Mouse (Mus musculus) lung, embryonic 14.5 days (tissue): ENCODE data around the gene Krt76. TPM values are rescaled to one million over a fixed set of nuclear protein-coding genes. Genes with fewer than 3 reads are reported as not detected.
A peak's percentile ranks its signal among the peaks of the same experiment; 100 is the strongest.

Experiments used
- ATAC-seq: fragments of 200-750 bp; cut with Nextera tagmentation; 2 replicates; pipeline ENCODE4 v1.8.0; 2017; ENCODE audit warnings: mild to moderate bottlenecking, moderate TSS enrichment, moderate library complexity; ENCODE audit not compliant: insufficient read depth
- DNase-seq: peaks from one replicate; pipeline ENCODE4 v3.0.0-alpha.2; 2015
- H3K27ac ChIP-seq: fragments of 300-500 bp; sonication (generic); 2 replicates; pipeline ENCODE4 v1.5.1; 2014; ENCODE audit warnings: low read depth, mild to moderate bottlenecking, moderate library complexity
- H3K27me3 ChIP-seq: fragments of 300-500 bp; sonication (generic); 2 replicates; pipeline ENCODE4 v1.6.1; 2014; ENCODE audit warnings: low read length, control low read depth; ENCODE audit not compliant: insufficient read depth
- H3K36me3 ChIP-seq: fragments of 300-500 bp; sonication (generic); 2 replicates; pipeline ENCODE4 v1.6.1; 2014; ENCODE audit warnings: control low read depth; ENCODE audit not compliant: insufficient read depth
- H3K4me1 ChIP-seq: fragments of 300-500 bp; sonication (generic); 2 replicates; pipeline ENCODE4 v1.6.1; 2014; ENCODE audit warnings: antibody characterized with exemption, control low read depth; ENCODE audit not compliant: insufficient read depth
- H3K4me2 ChIP-seq: fragments of 300-500 bp; sonication (generic); 2 replicates; pipeline ENCODE4 v1.6.1; 2014; ENCODE audit warnings: mild to moderate bottlenecking
- H3K4me3 ChIP-seq: fragments of 300-500 bp; sonication (generic); 2 replicates; pipeline ENCODE4 v1.5.1; 2014; ENCODE audit warnings: low read depth, low read length
- H3K9ac ChIP-seq: fragments of 300-500 bp; sonication (generic); 2 replicates; pipeline ENCODE4 v1.6.1; 2014
- H3K9me3 ChIP-seq: fragments of 300-500 bp; sonication (generic); 2 replicates; pipeline ENCODE4 v1.6.1; 2016; ENCODE audit warnings: low read depth, low read length, control low read depth
- CTCF ChIP-seq: IDR thresholded peaks from 2 replicates; pipeline ENCODE4 v1.5.1; 2016; ENCODE audit warnings: antibody characterized with exemption, low read depth
- WGBS: fragments of 180-500 bp; shearing (Covaris S2); extraction: QIAGEN DNeasy Blood & Tissue Kit; methylation state at CpG from one replicate; pipeline ENCODE4 v1.1.7; 2014; 5-methylcytosine and 5-hydroxymethylcytosine counted together
- microRNA-seq: library from miRNA; unstranded; fragments of <30 nt; microRNA quantifications from one replicate; pipeline ENCODE4, GENCODE M21; 2016; ENCODE audit warnings: borderline number of aligned reads
- polyA plus RNA-seq: library from polyadenylated mRNA; unstranded; fragments of >200 nt; fragmentation: Nextera tagmentation; extraction: Ambion mirVana; gene quantifications from 2 replicates; pipeline ENCODE4 v1.2.1, GENCODE M21; 2014

Gene Krt76
- polyA plus RNA-seq, 1 experiment from 2014 or later: not detected

DNA sequence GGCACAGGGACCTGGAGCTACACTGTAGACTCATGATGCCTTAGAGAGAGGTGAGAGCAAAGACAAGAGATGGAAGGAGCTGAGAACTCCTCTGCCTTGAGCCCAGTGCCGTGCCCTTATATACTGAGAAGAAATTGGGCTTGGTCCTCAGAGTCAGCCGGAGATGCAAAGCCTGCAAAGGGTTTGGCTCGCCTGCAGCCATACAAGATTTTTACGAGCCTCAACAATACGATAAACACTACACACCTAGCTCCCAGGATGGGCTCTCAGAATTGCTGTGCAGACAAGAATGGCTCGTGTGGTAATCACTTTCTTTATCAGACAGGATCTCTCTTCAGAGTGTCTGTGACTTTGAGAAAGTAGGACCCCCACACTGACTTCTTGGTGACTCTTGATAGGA, 42.0 kb downstream of the Krt76 start, which contains the start of gene Krt1:
Gene Krt1 (minus strand): TSS at position 101 of the 400 bp plus-strand sequence.
- no peaks in the 10 kb centered on the region for H3K4me1 ChIP-seq
- no peak for ATAC-seq
- DNase-seq: no peak
- H3K4me3 ChIP-seq: no peak within 1 kb of the TSS
- no peaks in the 10 kb centered on the region for H3K36me3 ChIP-seq
- no peak within 1 kb of the TSS for H3K9ac ChIP-seq
- WGBS: 67% methylated on average over 6 of the region's 6 CpGs
- no peak within 1 kb of the TSS for H3K27ac ChIP-seq
- no peak for TF ChIP-seq CTCF
- H3K27me3 ChIP-seq: peaks cover 6% of the 10 kb centered on the region; the same call in 1 of the 2 replicates
- H3K9me3 ChIP-seq: no peaks in the 10 kb centered on the region
- H3K4me2 ChIP-seq: no peak within 1 kb of the TSS

DNA sequence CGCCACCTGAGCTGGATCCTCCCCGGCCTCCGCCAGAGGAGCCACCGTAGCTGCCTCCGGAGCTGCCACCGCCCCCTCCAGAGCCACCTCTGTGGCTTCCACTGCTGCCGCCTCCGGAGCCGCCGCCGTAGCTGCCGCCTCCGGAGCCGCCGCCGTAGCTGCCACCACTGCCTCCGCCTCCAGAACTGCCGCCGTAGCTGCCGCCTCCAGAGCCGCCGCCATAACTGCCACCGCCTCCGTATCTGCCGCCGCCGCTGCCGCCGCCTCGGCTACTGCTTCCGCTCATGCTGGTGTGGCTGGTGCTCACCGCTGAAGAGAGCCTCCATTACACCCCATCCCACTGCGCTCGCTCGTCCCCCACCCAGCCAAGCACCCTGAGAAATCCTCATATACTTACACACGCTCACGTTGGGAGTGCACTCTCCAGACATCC, 46.7 kb downstream of the Krt76 start:
- Histone ChIP-seq H3K36me3 (no peaks in the 10 kb centered on the region), H3K9ac (peak overlapping the region; percentile 53), H3K4me3 (peak overlapping the region; percentile 45), H3K27me3 (peaks cover 6% of the 10 kb centered on the region; the same call in 1 of the 2 replicates), H3K27ac (no peak overlapping the region), H3K9me3 (no peaks in the 10 kb centered on the region), H3K4me1 (no peaks in the 10 kb centered on the region), H3K4me2 (peak overlapping the region; percentile 87)
- under 1% methylated on average over 36 of the region's 37 CpGs for WGBS
- DNase-seq (peak; percentile 63), ATAC-seq (peak; percentile 63)
- no peak for TF ChIP-seq CTCF

- Histone ChIP-seq H3K27me3 (peaks cover 6% of the 10 kb centered on the region; the same call in 1 of the 2 replicates), H3K4me3 (no peak overlapping the region), H3K9ac (no peak overlapping the region), H3K4me2 (no peak overlapping the region), H3K27ac (no peak overlapping the region), H3K4me1 (no peaks in the 10 kb centered on the region), H3K36me3 (no peaks in the 10 kb centered on the region), H3K9me3 (no peaks in the 10 kb centered on the region)
- no peak for ATAC-seq
- no peak for TF ChIP-seq CTCF
- peak; percentile 2 for DNase-seq
- 48% methylated on average over 9 of the region's 9 CpGs for WGBS
Observed at GRCm38 (mm10) chr15:101843192-101843591, 49.5 kb downstream of the Krt76 start.

GRCm38 (mm10) chr15:101834784-101835328, 57.9 kb downstream of the Krt76 start:
- H3K9me3 ChIP-seq: no peaks in the 10 kb centered on the region
- H3K27ac ChIP-seq: no peak overlapping the region
- no peaks in the 10 kb centered on the region for H3K4me1 ChIP-seq
- DNase-seq: no peak
- no peaks in the 10 kb centered on the region for H3K27me3 ChIP-seq
- WGBS: 52% methylated on average over 5 of the region's 5 CpGs
- no peak overlapping the region for H3K9ac ChIP-seq
- TF ChIP-seq CTCF: peak; percentile 16
- H3K36me3 ChIP-seq: no peaks in the 10 kb centered on the region
- H3K4me3 ChIP-seq: no peak overlapping the region
- H3K4me2 ChIP-seq: no peak overlapping the region
- ATAC-seq: no peak

Small RNA genes within 50 kb of the gene (microRNA-seq; reads per million reads assigned to microRNA genes)
- not detected for gene Gm44356

Other genes starting within 250 kb of the Krt76 start
- not detected in 2 replicates for gene Gm5478, start 245.5 kb downstream of the Krt76 start, polyA plus RNA-seq
- gene Krt6b, start 212.6 kb downstream of the Krt76 start, polyA plus RNA-seq: not detected in 2 replicates
- gene Krt6a, start 198.6 kb downstream of the Krt76 start, polyA plus RNA-seq: not detected in 2 replicates
- not detected in 2 replicates for gene Krt5, start 180.0 kb downstream of the Krt76 start, polyA plus RNA-seq
- not detected in 2 replicates for gene Krt71, start 149.8 kb downstream of the Krt76 start, polyA plus RNA-seq
- gene Krt72, start 106.5 kb downstream of the Krt76 start, polyA plus RNA-seq: not detected in 2 replicates
- not detected in 2 replicates for gene Krt73, start 90.6 kb downstream of the Krt76 start, polyA plus RNA-seq
- not detected in 2 replicates for gene Krt2, start 74.8 kb downstream of the Krt76 start, polyA plus RNA-seq
- 0.30 and 0.76 TPM in 2 replicates for gene Krt1, start 42.1 kb downstream of the Krt76 start, polyA plus RNA-seq
- not detected in 2 replicates for gene Krt77, start 23.2 kb downstream of the Krt76 start, polyA plus RNA-seq
- gene Krt4, start 31.8 kb upstream of the Krt76 start, polyA plus RNA-seq: 0.97 and 1.3 TPM in 2 replicates
- gene Krt79, start 47.4 kb upstream of the Krt76 start, polyA plus RNA-seq: 0.20 and 0.22 TPM in 2 replicates
- 0.05 TPM in 2 replicates for gene Krt78, start 61.4 kb upstream of the Krt76 start, polyA plus RNA-seq
- gene Krt8, start 111.6 kb upstream of the Krt76 start, polyA plus RNA-seq: 183 and 192 TPM in 2 replicates
- 148 TPM in 2 replicates for gene Krt18, start 135.3 kb upstream of the Krt76 start, polyA plus RNA-seq
- gene Eif4b, start 180.9 kb upstream of the Krt76 start, polyA plus RNA-seq: 134 and 137 TPM in 2 replicates
- 48.3 and 56.9 TPM in 2 replicates for gene Tns2, start 207.5 kb upstream of the Krt76 start, polyA plus RNA-seq
- gene Spryd3, start 243.3 kb upstream of the Krt76 start, polyA plus RNA-seq: 11.5 and 13.6 TPM in 2 replicates